Mouse (Mus musculus) hindbrain, embryonic 11.5 days (tissue): ENCODE measurements at regions not wholly inside any gene's neighbourhood (a gene's known extent, or its start where the extent isn't known, plus 50 kb on each side); places are given as distances from the start of the nearest gene placed in this dataset.
A peak's percentile ranks its signal among the peaks of the same experiment; 100 is the strongest.

Experiments
- ATAC-seq: fragments of 200-750 bp; cut with Nextera tagmentation; 2 replicates; pipeline ENCODE4 v1.8.0; 2017; ENCODE audit warnings: mild to moderate bottlenecking, moderate TSS enrichment, moderate library complexity; ENCODE audit not compliant: low FRiP score
- DNase-seq: peaks from one replicate; pipeline ENCODE4 v3.0.0-alpha.2; 2015; ENCODE audit warnings: low spot score
- H3K27ac ChIP-seq: fragments of 300-500 bp; sonication (generic); 2 replicates; pipeline ENCODE4 v1.5.1; 2014; ENCODE audit warnings: mild to moderate bottlenecking, low read depth, low read length
- H3K27me3 ChIP-seq: fragments of 300-500 bp; sonication (generic); 2 replicates; pipeline ENCODE4 v1.6.1; 2014; ENCODE audit warnings: mild to moderate bottlenecking, low read length, moderate library complexity, mixed read lengths; ENCODE audit not compliant: control insufficient read depth, insufficient read depth
- H3K36me3 ChIP-seq: fragments of 300-500 bp; sonication (generic); 2 replicates; pipeline ENCODE4 v1.6.1; 2014; ENCODE audit warnings: mild to moderate bottlenecking, low read length, moderate library complexity, mixed read lengths; ENCODE audit not compliant: control insufficient read depth, insufficient read depth
- H3K4me1 ChIP-seq: fragments of 300-500 bp; sonication (generic); replicated peaks from 2 replicates; pipeline ENCODE4 v1.6.1; 2014; ENCODE audit warnings: low read length, mixed read lengths; ENCODE audit not compliant: control insufficient read depth, insufficient read depth
- H3K4me2 ChIP-seq: fragments of 300-500 bp; sonication (generic); replicated peaks from 2 replicates; pipeline ENCODE4 v1.6.1; 2014; ENCODE audit warnings: mild to moderate bottlenecking, low read depth, low read length
- H3K4me3 ChIP-seq: fragments of 300-500 bp; sonication (generic); 2 replicates; pipeline ENCODE4 v1.5.1; 2014; ENCODE audit warnings: low read depth, low read length
- H3K9ac ChIP-seq: fragments of 300-500 bp; sonication (generic); 2 replicates; pipeline ENCODE4 v1.6.1; 2014; ENCODE audit warnings: low read depth, low read length
- H3K9me3 ChIP-seq: fragments of 300-500 bp; sonication (generic); 2 replicates; pipeline ENCODE4 v1.6.1; 2016; ENCODE audit warnings: low read length; ENCODE audit not compliant: control insufficient read depth
- WGBS: fragments of 180-500 bp; shearing (Covaris S2); extraction: QIAGEN DNeasy Blood & Tissue Kit; methylation state at CpG from one replicate; pipeline ENCODE4 v1.1.7; 2014; 5-methylcytosine and 5-hydroxymethylcytosine counted together

DNA sequence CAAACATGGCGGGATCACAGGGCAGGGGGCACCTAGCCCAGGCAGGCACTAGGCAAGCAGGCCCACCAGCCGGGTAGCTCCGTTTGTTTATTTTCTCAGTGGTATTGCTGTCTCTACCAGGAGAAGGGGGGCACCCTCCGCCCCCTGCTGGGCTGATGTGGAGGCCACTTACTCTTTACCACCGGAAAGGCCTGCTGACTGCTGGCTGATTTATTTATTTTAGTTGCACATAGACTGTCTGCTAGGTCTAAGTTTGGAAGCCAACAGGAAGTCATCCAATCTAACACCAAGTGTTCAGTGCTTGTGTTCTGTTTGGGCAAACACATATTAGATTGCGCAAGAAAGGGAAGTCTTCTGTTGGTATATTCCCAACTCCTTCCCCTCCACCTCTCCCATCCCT, 128.6 kb downstream of the Dact1 start:
- Histone ChIP-seq H3K9ac (no peak overlapping the region), H3K4me1 (peaks cover 9% of the 10 kb centered on the region), H3K27me3 (no peaks in the 10 kb centered on the region), H3K4me2 (no peak overlapping the region), H3K9me3 (no peaks in the 10 kb centered on the region), H3K4me3 (no peak overlapping the region), H3K27ac (no peak overlapping the region), H3K36me3 (no peaks in the 10 kb centered on the region)
- 51% methylated on average over 6 of the region's 6 CpGs for WGBS
- peak; percentile 49 for DNase-seq
- ATAC-seq: no peak

DNA sequence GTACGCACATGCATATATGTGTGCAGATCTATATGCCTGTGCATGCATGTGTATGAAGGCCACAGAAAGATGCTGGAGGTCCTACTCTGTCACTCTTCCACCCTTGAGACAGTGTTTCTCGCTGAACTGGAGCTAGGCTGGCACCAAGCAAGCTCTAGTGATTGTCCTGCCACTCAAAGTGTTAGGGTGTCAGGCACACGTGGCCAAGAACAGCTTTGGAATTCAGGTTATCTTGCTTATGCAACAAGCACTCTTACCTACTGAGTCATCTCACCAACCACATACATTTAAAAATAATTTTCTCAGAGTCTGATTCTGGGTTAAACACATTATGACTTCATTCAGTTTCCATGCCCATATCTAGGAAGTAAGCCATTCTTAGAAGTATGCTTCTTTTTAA, 131.2 kb downstream of the Dact1 start:
- DNase-seq (no peak), ATAC-seq (no peak)
- WGBS: 90% methylated on average over 3 of the region's 3 CpGs
- Histone ChIP-seq H3K4me3 (no peak overlapping the region), H3K9ac (no peak overlapping the region), H3K27me3 (no peaks in the 10 kb centered on the region), H3K27ac (no peak overlapping the region), H3K4me2 (no peak overlapping the region), H3K4me1 (no peaks in the 10 kb centered on the region), H3K36me3 (no peaks in the 10 kb centered on the region), H3K9me3 (no peaks in the 10 kb centered on the region)

DNA sequence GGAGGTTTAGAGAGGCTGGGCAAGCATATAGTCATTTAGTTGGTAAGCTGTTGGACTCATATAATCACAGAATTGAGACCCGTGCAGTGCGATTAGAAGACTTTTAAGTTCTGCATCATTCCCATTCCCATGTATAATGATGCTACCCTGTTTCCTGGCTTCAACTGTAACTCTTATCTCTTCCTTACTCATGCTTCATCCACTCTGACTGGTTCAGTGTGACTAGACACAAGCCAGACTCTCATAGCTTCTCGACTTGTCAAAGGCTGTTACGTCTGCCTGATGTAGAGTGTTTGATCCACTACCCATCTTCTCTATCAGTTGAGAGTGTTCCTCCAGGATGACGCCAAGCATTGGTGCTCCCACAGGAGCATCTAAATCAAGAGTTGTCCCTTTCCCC, 131.6 kb downstream of the Dact1 start:
- DNase-seq (no peak), ATAC-seq (no peak)
- Histone ChIP-seq H3K4me3 (no peak overlapping the region), H3K9ac (no peak overlapping the region), H3K36me3 (no peaks in the 10 kb centered on the region), H3K27ac (no peak overlapping the region), H3K27me3 (no peaks in the 10 kb centered on the region), H3K9me3 (no peaks in the 10 kb centered on the region), H3K4me2 (no peak overlapping the region), H3K4me1 (no peaks in the 10 kb centered on the region)
- WGBS: 95% methylated on average over 5 of the region's 5 CpGs

DNA sequence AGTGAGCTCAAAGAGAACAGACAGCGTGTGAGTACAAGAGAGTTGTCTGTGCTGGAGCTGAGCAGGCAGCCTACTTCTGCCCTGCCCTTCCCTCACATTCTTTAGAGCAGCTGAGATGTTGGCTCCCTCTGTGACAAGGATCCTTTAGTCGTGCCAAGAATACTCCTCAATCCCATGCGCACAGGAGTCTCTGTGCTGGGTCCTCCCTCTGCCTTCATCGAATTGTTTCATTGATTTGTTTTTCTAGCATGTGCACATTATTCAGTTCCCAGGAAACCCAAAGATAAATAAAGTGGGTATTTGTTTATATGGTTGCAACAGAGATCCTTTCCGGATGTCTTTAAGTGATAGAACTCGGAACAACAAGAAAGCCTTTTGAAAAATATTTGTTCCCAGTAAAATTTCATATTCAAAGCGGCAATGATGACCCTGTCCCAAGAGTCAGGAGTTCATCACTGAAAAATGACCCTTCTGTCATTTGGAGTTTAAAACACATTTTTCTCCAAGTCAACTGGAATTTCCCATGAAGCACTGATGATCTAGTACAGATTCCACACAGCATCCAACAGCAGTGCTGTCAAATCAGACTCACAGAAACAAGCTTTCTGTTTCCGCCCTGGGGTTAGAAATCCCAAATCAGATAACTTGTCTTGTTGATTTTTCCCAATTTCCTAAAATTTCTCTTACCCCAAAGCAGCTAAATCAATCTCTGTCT, 136.7 kb downstream of the Dact1 start:
- 78% methylated on average over 8 of the region's 8 CpGs for WGBS
- Histone ChIP-seq H3K4me2 (no peak overlapping the region), H3K9me3 (no peaks in the 10 kb centered on the region), H3K36me3 (no peaks in the 10 kb centered on the region), H3K27me3 (no peaks in the 10 kb centered on the region), H3K4me3 (no peak overlapping the region), H3K27ac (no peak overlapping the region), H3K4me1 (no peaks in the 10 kb centered on the region), H3K9ac (no peak overlapping the region)
- ATAC-seq (no peak), DNase-seq (no peak)

DNA sequence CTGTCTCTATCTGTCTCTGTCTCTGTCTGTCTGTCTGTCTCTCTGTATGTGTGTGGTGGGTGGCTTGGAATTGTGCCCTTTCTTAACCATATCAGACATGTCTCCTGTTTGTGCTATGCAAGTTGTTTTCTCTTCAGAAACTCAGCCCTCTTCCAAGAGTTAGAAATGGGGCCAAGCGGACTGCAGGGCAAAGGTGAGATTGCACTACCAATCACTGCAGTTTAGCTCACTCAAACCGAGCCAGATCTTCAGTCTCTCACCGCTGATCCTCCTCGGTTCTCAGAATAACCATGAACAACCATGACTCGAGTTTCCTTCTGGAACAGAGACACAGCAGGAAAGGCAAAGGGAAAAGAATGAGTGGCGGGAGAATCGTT, 137.2 kb downstream of the Dact1 start:
- Histone ChIP-seq H3K27me3 (no peaks in the 10 kb centered on the region), H3K4me1 (no peaks in the 10 kb centered on the region), H3K27ac (no peak overlapping the region), H3K9ac (no peak overlapping the region), H3K4me2 (no peak overlapping the region), H3K36me3 (no peaks in the 10 kb centered on the region), H3K9me3 (no peaks in the 10 kb centered on the region), H3K4me3 (no peak overlapping the region)
- no peak for DNase-seq
- ATAC-seq: no peak
- 30% methylated on average over 7 of the region's 7 CpGs for WGBS

DNA sequence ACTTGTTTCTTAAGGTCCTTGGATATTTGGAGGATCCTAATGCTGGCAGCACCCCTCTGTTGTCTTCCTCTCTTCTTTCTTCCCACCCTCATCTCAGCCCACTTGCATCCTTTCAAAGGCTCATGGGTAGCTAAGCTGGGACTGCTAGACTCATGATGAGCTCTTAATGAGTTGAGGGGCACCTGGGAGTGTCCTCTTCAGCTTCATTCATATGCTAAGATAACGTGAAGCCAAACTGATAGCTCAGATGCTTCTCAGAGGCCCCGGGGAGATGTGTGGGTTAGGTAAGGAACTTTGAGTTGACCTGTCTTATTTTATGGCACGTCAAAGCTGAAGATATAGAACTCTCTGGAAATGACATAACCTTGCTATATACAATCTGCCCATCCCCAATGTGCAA, 139.3 kb downstream of the Dact1 start:
- Histone ChIP-seq H3K27me3 (no peaks in the 10 kb centered on the region), H3K27ac (no peak overlapping the region), H3K9me3 (no peaks in the 10 kb centered on the region), H3K4me1 (no peaks in the 10 kb centered on the region), H3K36me3 (no peaks in the 10 kb centered on the region), H3K9ac (no peak overlapping the region), H3K4me2 (no peak overlapping the region), H3K4me3 (no peak overlapping the region)
- ATAC-seq (no peak), DNase-seq (no peak)
- 75% methylated on average over 3 of the region's 3 CpGs for WGBS

DNA sequence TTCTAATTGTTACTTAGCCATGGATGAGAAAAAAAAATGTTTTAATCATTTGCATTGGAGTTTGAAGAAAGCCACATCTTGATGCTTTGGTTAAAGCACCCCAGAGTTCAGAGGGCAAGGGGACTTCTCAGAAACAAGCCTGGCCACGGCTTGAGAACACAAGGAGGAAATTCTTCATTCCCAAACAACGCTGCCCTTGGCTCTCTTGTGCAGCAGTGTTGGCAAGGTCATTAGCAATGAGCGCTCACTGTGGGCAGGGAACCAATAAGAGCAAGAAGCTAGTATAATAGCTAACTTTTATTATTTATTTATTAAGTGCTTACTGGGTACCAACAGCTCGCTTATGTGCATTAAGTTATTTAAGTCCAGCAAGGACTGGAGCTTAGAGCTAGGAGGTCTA, 140.4 kb downstream of the Dact1 start:
- no peak overlapping the region for H3K27ac ChIP-seq
- no peaks in the 10 kb centered on the region for H3K36me3 ChIP-seq
- no peak overlapping the region for H3K4me3 ChIP-seq
- H3K9me3 ChIP-seq: no peaks in the 10 kb centered on the region
- 76% methylated on average over 4 of the region's 4 CpGs for WGBS
- ATAC-seq (no peak), DNase-seq (no peak)
- H3K4me2 ChIP-seq: no peak overlapping the region
- no peak overlapping the region for H3K9ac ChIP-seq
- H3K27me3 ChIP-seq: no peaks in the 10 kb centered on the region
- no peaks in the 10 kb centered on the region for H3K4me1 ChIP-seq

DNA sequence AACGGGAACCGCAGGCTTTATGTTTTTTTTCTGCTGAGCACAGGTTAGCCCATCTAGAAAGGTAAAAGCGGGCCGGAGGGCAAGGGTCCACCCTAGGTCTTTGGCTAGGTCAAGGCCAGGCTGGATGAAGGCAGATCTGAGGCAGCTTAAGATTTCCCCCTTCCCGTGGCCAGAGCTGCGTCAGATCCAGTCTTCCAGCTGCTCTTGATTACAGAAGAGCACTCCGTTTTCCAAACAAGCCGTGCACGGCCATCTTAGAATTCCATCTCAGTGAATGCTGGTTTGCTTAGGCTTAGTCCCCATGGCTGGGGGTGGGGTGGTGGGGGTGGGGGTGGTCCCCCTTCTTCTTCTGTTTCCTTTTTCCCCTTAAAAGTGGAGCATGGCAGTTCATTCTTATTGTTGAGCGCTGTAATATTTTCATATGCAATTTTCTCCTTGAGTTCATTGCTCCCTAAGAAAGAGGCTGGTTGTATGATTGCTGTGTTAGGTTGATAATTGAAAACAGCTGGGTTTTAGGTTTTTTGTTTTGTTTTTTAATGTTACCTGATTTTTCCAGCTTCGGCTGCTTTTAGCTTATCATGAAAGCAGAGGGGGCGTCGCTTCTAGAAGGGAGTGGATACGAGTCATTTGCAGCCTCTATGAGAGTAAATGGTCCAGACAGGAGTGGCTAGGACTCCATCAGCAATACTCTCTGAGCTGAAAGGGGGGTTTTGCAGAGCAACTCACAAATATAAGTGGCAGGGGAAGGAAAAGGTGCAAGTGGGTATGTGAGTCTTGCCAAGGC, 141.2 kb downstream of the Dact1 start:
- Histone ChIP-seq H3K4me2 (no peak overlapping the region), H3K9ac (no peak overlapping the region), H3K27ac (no peak overlapping the region), H3K36me3 (no peaks in the 10 kb centered on the region), H3K4me3 (no peak overlapping the region), H3K4me1 (no peaks in the 10 kb centered on the region), H3K27me3 (no peaks in the 10 kb centered on the region), H3K9me3 (no peaks in the 10 kb centered on the region)
- ATAC-seq: no peak
- no peak for DNase-seq
- 72% methylated on average over 14 of the region's 14 CpGs for WGBS

DNA sequence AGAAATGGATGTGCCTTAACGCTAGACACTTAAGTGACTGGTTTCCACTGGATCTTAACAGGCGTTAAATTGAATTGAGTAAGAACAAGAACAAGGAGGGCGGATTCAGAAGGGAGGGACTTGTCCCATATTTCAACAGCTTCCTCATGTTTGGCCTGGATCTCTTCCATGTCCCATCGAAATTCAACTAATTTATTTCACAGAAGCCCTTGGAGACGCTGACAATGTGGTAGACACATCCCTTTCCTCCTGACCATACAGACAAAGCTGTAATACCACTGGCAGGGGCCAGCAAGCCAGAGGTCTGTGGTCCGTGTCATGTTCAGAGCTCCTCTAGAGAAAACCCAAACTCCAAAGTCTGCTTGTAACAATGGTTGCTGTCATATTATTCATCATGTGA, 147.2 kb downstream of the Dact1 start:
- H3K9ac ChIP-seq: no peak overlapping the region

More for the DNA sequence above, 147.2 kb downstream of the Dact1 start:
- Histone ChIP-seq H3K27me3 (no peaks in the 10 kb centered on the region), H3K36me3 (no peaks in the 10 kb centered on the region), H3K4me2 (no peak overlapping the region), H3K4me3 (no peak overlapping the region), H3K9me3 (no peaks in the 10 kb centered on the region), H3K4me1 (no peaks in the 10 kb centered on the region), H3K27ac (no peak overlapping the region)
- ATAC-seq (no peak), DNase-seq (no peak)
- 83% methylated on average over 6 of the region's 6 CpGs for WGBS
